Mouse (Mus musculus) midbrain, embryonic 13.5 days (tissue): ENCODE measurements around the gene Trim42. TPM values are rescaled to one million over a fixed set of nuclear protein-coding genes. Genes with fewer than 3 reads are reported as not detected.

Source experiments
- ATAC-seq: fragments of 200-750 bp; cut with Nextera tagmentation; 2 replicates; pipeline ENCODE4 v1.8.0; 2017; ENCODE audit warnings: mild to moderate bottlenecking, moderate TSS enrichment, moderate library complexity
- H3K27ac ChIP-seq: fragments of 300-500 bp; sonication (generic); 2 replicates; pipeline ENCODE4 v1.5.1; 2015; ENCODE audit warnings: inconsistent platforms, mild to moderate bottlenecking, moderate library complexity
- H3K27me3 ChIP-seq: fragments of 300-500 bp; sonication (generic); 2 replicates; pipeline ENCODE4 v1.6.1; 2015; ENCODE audit warnings: mild to moderate bottlenecking, inconsistent platforms
- H3K36me3 ChIP-seq: fragments of 300-500 bp; sonication (generic); 2 replicates; pipeline ENCODE4 v1.6.1; 2015; ENCODE audit warnings: mild to moderate bottlenecking, inconsistent platforms
- H3K4me1 ChIP-seq: fragments of 300-500 bp; sonication (generic); replicated peaks from 2 replicates; pipeline ENCODE4 v1.6.1; 2015; ENCODE audit warnings: inconsistent platforms
- H3K4me2 ChIP-seq: fragments of 300-500 bp; sonication (generic); replicated peaks from 2 replicates; pipeline ENCODE4 v1.6.1; 2015; ENCODE audit warnings: moderate library complexity, mild to moderate bottlenecking, inconsistent platforms
- H3K4me3 ChIP-seq: fragments of 300-500 bp; sonication (generic); replicated peaks from 2 replicates; pipeline ENCODE4 v1.5.1; 2015; ENCODE audit warnings: mild to moderate bottlenecking, inconsistent platforms
- H3K9ac ChIP-seq: fragments of 300-500 bp; sonication (generic); replicated peaks from 2 replicates; pipeline ENCODE4 v1.6.1; 2015; ENCODE audit warnings: mild to moderate bottlenecking, inconsistent platforms
- H3K9me3 ChIP-seq: fragments of 300-500 bp; sonication (generic); 2 replicates; pipeline ENCODE4 v1.6.1; 2016; ENCODE audit warnings: mild to moderate bottlenecking, inconsistent platforms
- WGBS: fragments of 180-500 bp; shearing (Covaris S2); methylation state at CpG from one replicate; pipeline ENCODE4 v1.1.7; 2015; 5-methylcytosine and 5-hydroxymethylcytosine counted together
- polyA plus RNA-seq: library from polyadenylated mRNA; unstranded; fragments of >200 nt; fragmentation: Nextera tagmentation; extraction: Ambion mirVana; gene quantifications from 2 replicates; pipeline ENCODE4 v1.2.1, GENCODE M21; 2015

The Trim42 gene
- polyA plus RNA-seq = not detected in 2 replicates

GRCm38 (mm10) chr9:97369591-97369990 is at the start of gene Trim42:
Gene Trim42 (minus strand): TSS chr9:97369958.
- H3K36me3 ChIP-seq = no peaks in the 10 kb centered on the region
- no peaks in the 10 kb centered on the region for H3K27me3 ChIP-seq
- no peak within 1 kb of the TSS for H3K4me3 ChIP-seq
- H3K9me3 ChIP-seq = no peaks in the 10 kb centered on the region
- H3K4me2 ChIP-seq = no peak within 1 kb of the TSS
- no peak within 1 kb of the TSS for H3K27ac ChIP-seq
- H3K9ac ChIP-seq = no peak within 1 kb of the TSS
- H3K4me1 ChIP-seq = no peaks in the 10 kb centered on the region
- WGBS = 86% methylated on average over 7 of the region's 7 CpGs
- ATAC-seq = no peak

- Histone ChIP-seq H3K9ac (no peak overlapping the region), H3K9me3 (peaks cover 3% of the 10 kb centered on the region; the same call in 1 of the 2 replicates), H3K4me1 (no peaks in the 10 kb centered on the region), H3K4me2 (no peak overlapping the region), H3K36me3 (no peaks in the 10 kb centered on the region), H3K27ac (no peak overlapping the region), H3K4me3 (no peak overlapping the region), H3K27me3 (no peaks in the 10 kb centered on the region)
- 85% methylated on average over 6 of the region's 6 CpGs for WGBS
- ATAC-seq = no peak
Observed at GRCm38 (mm10) chr9:97414876-97415668, 45.3 kb upstream of the Trim42 start.

- 89% methylated on average over 2 of the region's 2 CpGs for WGBS
Observed at GRCm38 (mm10) chr9:97408142-97408541, 38.4 kb upstream of the Trim42 start.

GRCm38 (mm10) chr9:97356441-97356840 is 13.3 kb downstream of the Trim42 start:
- Histone ChIP-seq H3K4me2 (no peak overlapping the region), H3K36me3 (no peaks in the 10 kb centered on the region), H3K9ac (no peak overlapping the region), H3K4me1 (0 out of 2 replicates have a peak, but pooled peaks cover 8% of the 10 kb centered on the region), H3K27ac (no peak overlapping the region), H3K27me3 (no peaks in the 10 kb centered on the region), H3K4me3 (no peak overlapping the region), H3K9me3 (no peaks in the 10 kb centered on the region)
- 69% methylated on average over 6 of the region's 6 CpGs for WGBS
- ATAC-seq = no peak

More at GRCm38 (mm10) chr9:97408142-97408541, 38.4 kb upstream of the Trim42 start:
- peaks cover 3% of the 10 kb centered on the region; the same call in 1 of the 2 replicates for H3K9me3 ChIP-seq
- no peak for ATAC-seq
- H3K9ac ChIP-seq = no peak overlapping the region
- no peaks in the 10 kb centered on the region for H3K27me3 ChIP-seq
- no peaks in the 10 kb centered on the region for H3K36me3 ChIP-seq
- no peaks in the 10 kb centered on the region for H3K4me1 ChIP-seq
- no peak overlapping the region for H3K4me2 ChIP-seq
- no peak overlapping the region for H3K4me3 ChIP-seq
- H3K27ac ChIP-seq = no peak overlapping the region

- ATAC-seq = 0 out of 2 replicates have a peak, but pooled peaks have one; percentile 24
- Histone ChIP-seq H3K27me3 (no peaks in the 10 kb centered on the region), H3K4me3 (no peak overlapping the region), H3K9ac (no peak overlapping the region), H3K9me3 (peaks cover 6% of the 10 kb centered on the region; the same call in 1 of the 2 replicates), H3K27ac (no peak overlapping the region), H3K4me2 (no peak overlapping the region), H3K36me3 (no peaks in the 10 kb centered on the region), H3K4me1 (no peaks in the 10 kb centered on the region)
- 81% methylated on average over 12 of the region's 12 CpGs for WGBS
Observed at GRCm38 (mm10) chr9:97344767-97345297, 24.9 kb downstream of the Trim42 start.

- no peaks in the 10 kb centered on the region for H3K4me1 ChIP-seq
- WGBS = 70% methylated on average over 5 of the region's 5 CpGs
- H3K36me3 ChIP-seq = no peaks in the 10 kb centered on the region
- no peaks in the 10 kb centered on the region for H3K27me3 ChIP-seq
- peaks cover 6% of the 10 kb centered on the region; the same call in 1 of the 2 replicates for H3K9me3 ChIP-seq
- no peak for ATAC-seq
- no peak overlapping the region for H3K27ac ChIP-seq
- no peak overlapping the region for H3K9ac ChIP-seq
- no peak overlapping the region for H3K4me2 ChIP-seq
- no peak overlapping the region for H3K4me3 ChIP-seq
Observed at GRCm38 (mm10) chr9:97341772-97342171, 28.0 kb downstream of the Trim42 start.

- Histone ChIP-seq H3K4me2 (no peak overlapping the region), H3K4me3 (no peak overlapping the region), H3K4me1 (no peaks in the 10 kb centered on the region), H3K9ac (no peak overlapping the region), H3K27me3 (no peaks in the 10 kb centered on the region), H3K27ac (no peak overlapping the region), H3K9me3 (no peaks in the 10 kb centered on the region), H3K36me3 (no peaks in the 10 kb centered on the region)
- ATAC-seq = no peak
- 73% methylated on average over 3 of the region's 3 CpGs for WGBS
Observed at GRCm38 (mm10) chr9:97322846-97323245, 46.9 kb downstream of the Trim42 start.

GRCm38 (mm10) chr9:97322120-97322519 is 47.6 kb downstream of the Trim42 start:
- 66% methylated on average over 10 of the region's 10 CpGs for WGBS
- Histone ChIP-seq H3K27ac (no peak overlapping the region), H3K9ac (no peak overlapping the region), H3K9me3 (no peaks in the 10 kb centered on the region), H3K4me1 (no peaks in the 10 kb centered on the region), H3K36me3 (no peaks in the 10 kb centered on the region), H3K4me2 (no peak overlapping the region), H3K27me3 (no peaks in the 10 kb centered on the region), H3K4me3 (no peak overlapping the region)
- ATAC-seq = peak; percentile 58; the same call in 1 of the 2 replicates

GRCm38 (mm10) chr9:97315421-97316055 is 54.2 kb downstream of the Trim42 start:
- H3K9me3 ChIP-seq = no peaks in the 10 kb centered on the region
- no peak overlapping the region for H3K4me2 ChIP-seq
- ATAC-seq = no peak
- H3K27me3 ChIP-seq = no peaks in the 10 kb centered on the region
- H3K36me3 ChIP-seq = no peaks in the 10 kb centered on the region
- 71% methylated on average over 10 of the region's 10 CpGs for WGBS
- H3K9ac ChIP-seq = no peak overlapping the region
- H3K4me3 ChIP-seq = no peak overlapping the region
- no peak overlapping the region for H3K27ac ChIP-seq
- no peaks in the 10 kb centered on the region for H3K4me1 ChIP-seq

GRCm38 (mm10) chr9:97311614-97312013 is 58.1 kb downstream of the Trim42 start:
- Histone ChIP-seq H3K36me3 (no peaks in the 10 kb centered on the region), H3K9ac (no peak overlapping the region), H3K27ac (no peak overlapping the region), H3K27me3 (no peaks in the 10 kb centered on the region), H3K9me3 (no peaks in the 10 kb centered on the region), H3K4me2 (no peak overlapping the region), H3K4me1 (no peaks in the 10 kb centered on the region), H3K4me3 (no peak overlapping the region)
- 86% methylated on average over 7 of the region's 7 CpGs for WGBS
- no peak for ATAC-seq

- Histone ChIP-seq H3K36me3 (no peaks in the 10 kb centered on the region), H3K27ac (no peak overlapping the region), H3K4me1 (no peaks in the 10 kb centered on the region), H3K9me3 (no peaks in the 10 kb centered on the region), H3K27me3 (no peaks in the 10 kb centered on the region), H3K4me2 (no peak overlapping the region), H3K9ac (no peak overlapping the region), H3K4me3 (no peak overlapping the region)
- 88% methylated on average over 7 of the region's 7 CpGs for WGBS
- ATAC-seq = no peak
Observed at GRCm38 (mm10) chr9:97309509-97310053, 60.2 kb downstream of the Trim42 start.
